Mouse (Mus musculus): ENCODE measurements around the gene Trim42. TPM values are rescaled to one million over a fixed set of nuclear protein-coding genes. Genes with fewer than 3 reads are reported as not detected.

Trim42 gene
- not detected in 2 replicates for polyA plus RNA-seq (2012; rRNA removed; ENCODE audit: low replicate concordance)

DNA sequence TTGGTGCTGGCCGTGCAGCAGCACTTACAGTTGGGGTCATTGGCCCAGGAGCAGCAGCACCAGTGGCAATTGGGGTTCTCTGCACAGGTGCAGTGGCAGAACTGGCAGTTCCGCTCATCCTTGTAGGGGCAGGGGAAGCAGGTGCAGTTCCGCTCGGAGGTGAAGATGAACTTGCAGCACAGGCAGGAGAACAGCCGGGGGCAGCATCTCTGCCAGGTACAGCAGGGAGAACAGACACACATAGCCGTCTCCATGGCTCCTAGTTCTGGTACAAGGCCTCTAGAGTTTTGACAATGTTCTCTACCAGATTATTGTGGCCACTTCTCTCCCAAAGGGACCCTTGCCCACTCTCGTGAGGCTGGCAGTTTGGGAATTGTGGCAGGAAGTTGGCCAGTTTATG is at the start of gene Trim42:
Gene Trim42 (minus strand): TSS at position 368 of the 400 bp plus-strand sequence.

